Mouse (Mus musculus) brain, embryonic 18.5 days (tissue): ENCODE results near the gene Fkbp4.
"Not testable (repeated sequence)": the region's sequence is repeated elsewhere in the genome, so short reads cannot be mapped to it uniquely, and the experiment has no call there.

Experiments used
- DNase-seq: peaks from one replicate; pipeline ENCODE4 v3.0.0-alpha.2; 2012; ENCODE audit warnings: low read depth, low spot score

Gene Fkbp4

GRCm38 (mm10) chr6:128397574-128398261 is 40.8 kb downstream of the Fkbp4 start:
- DNase-seq, result no peak

- no peak for DNase-seq
These were observed 47.8 kb downstream of the Fkbp4 start for GRCm38 (mm10) chr6:128390683-128391082.

GRCm38 (mm10) chr6:128389185-128389584 is 49.3 kb downstream of the Fkbp4 start:
- DNase-seq, result no peak

DNA sequence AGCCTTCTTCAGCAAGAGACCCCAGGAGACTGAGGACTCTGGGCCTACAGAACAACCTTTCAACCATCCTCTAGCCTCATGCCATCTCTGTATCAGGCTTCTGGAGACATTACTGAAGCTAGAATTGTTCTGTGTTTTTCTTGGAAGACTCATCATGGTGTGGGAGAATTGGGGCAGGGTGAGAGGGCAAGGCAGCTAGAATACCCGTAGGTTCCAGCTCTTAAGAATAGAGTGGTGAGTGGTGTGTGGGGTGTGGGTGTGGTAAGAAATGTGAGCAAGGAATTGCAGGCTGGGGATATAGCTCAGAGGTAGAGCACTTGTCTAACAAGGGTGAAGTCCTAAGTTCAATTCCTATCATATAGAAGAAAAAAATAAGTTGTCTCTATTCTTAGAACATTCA is 53.5 kb downstream of the Fkbp4 start:
- DNase-seq, result no peak

GRCm38 (mm10) chr6:128383752-128384151 is 54.7 kb downstream of the Fkbp4 start:
- DNase-seq, result no peak

GRCm38 (mm10) chr6:128381254-128381653 is 57.2 kb downstream of the Fkbp4 start:
- no peak for DNase-seq

DNA sequence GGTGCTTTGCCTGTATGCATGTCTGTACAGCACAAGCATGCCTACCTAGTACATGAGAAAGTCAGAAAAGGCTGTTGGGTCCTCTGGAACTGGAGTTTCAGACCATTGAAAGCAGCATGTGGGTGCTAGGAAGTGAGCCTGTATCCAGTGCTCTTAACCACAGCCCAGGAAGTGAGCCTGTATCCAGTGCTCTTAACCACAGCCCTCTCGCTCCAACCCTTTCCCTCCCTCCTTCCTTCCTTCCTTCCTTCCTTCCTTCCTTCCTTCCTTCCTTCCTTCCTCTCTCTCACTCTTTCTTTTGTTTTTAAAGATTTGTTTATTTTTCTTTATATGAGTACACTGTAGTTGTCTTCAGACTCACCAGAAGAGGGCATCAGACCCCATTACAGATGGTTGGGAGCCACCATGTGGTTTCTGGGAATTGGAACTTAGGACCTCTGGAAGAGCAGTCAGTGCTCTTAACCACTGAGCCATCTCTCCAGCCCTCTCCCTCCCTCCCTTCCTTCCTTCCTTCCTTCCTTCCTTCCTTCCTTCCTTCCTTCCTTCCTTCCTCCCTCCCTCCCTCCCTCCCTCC is 57.8 kb downstream of the Fkbp4 start:
- DNase-seq, result not testable (repeated sequence)
